Mouse (Mus musculus) splenic B cell, adult 2 months (primary cell): ENCODE results near the gene Rfpl4b.
"Not testable (repeated sequence)": the region's sequence is repeated elsewhere in the genome, so short reads cannot be mapped to it uniquely, and the experiment has no call there.

Source experiments
- DNase-seq: peaks from one replicate; pipeline ENCODE4 v3.0.0-alpha.2; 2011; ENCODE audit warnings: low read depth, low spot score
- H3K27me3 ChIP-seq: 2 replicates; pipeline ENCODE4 v1.6.1; 2012; ENCODE audit warnings: mild to moderate bottlenecking, low read length, moderate library complexity, mixed read lengths; ENCODE audit not compliant: control insufficient read depth, poor library complexity, insufficient read depth, severe bottlenecking
- H3K36me3 ChIP-seq: 2 replicates; pipeline ENCODE4 v1.6.1; 2012; ENCODE audit warnings: mild to moderate bottlenecking, low read length, moderate library complexity, mixed read lengths; ENCODE audit not compliant: control insufficient read depth, poor library complexity, insufficient read depth, severe bottlenecking

The Rfpl4b gene

DNA sequence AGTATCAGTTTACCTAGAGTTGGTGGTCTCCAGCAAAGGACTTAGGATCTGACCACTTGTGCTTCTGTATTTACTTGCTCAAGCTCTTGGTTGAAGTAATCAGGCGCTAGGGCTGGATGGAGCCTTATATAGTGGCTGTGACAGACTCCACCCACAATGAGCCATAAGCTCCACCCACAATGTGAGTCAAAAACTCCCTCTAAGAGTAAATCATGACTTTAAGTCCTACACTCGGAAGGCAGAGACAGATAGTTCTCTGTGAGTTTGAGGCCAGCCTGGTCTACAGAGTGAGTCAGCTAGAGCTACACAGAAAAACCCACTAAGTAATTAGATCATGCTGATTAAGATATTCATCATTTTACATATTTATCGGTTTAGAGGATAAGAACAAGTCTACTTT lies at the start of gene Rfpl4b:
Rfpl4b (minus strand) TSS at position 101 of the 400 bp plus-strand sequence.
- Histone ChIP-seq H3K36me3 (no peaks in the 10 kb centered on the region), H3K27me3 (no peaks in the 10 kb centered on the region)
- DNase-seq = no peak

DNA sequence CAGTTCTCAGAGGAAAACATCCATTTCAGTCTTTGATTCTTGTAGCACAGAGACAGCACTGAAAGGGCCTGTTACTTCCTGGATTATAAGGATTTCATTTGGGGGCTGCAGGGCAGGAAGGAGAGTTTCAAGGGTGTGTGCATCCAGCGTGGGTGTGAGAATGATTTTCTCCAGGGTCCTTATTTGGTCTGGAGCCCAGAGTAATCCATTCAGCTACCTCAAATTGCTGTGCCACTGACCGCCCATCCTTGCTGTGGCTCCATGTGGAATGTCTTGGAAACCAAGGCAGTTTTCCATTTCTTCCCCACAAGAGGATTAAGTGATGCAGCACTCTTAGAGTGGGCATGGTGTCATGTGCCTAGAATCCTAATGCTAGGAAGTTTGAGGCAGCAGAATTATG lies 33.6 kb upstream of the Rfpl4b start:
- Histone ChIP-seq H3K36me3 (no peaks in the 10 kb centered on the region), H3K27me3 (no peaks in the 10 kb centered on the region)
- no peak for DNase-seq

GRCm38 (mm10) chr10:38850006-38850405 lies 28.4 kb upstream of the Rfpl4b start:
- H3K27me3 ChIP-seq, H3K36me3 ChIP-seq, DNase-seq: not testable (repeated sequence)

GRCm38 (mm10) chr10:38848884-38849499 lies 27.4 kb upstream of the Rfpl4b start:
- no peaks in the 10 kb centered on the region for H3K36me3 ChIP-seq
- DNase-seq = peak; percentile 59
- no peaks in the 10 kb centered on the region for H3K27me3 ChIP-seq

GRCm38 (mm10) chr10:38848231-38848630 lies 26.7 kb upstream of the Rfpl4b start:
- H3K36me3 ChIP-seq = no peaks in the 10 kb centered on the region
- DNase-seq = no peak
- H3K27me3 ChIP-seq = no peaks in the 10 kb centered on the region

GRCm38 (mm10) chr10:38823741-38824140 lies 2.2 kb upstream of the Rfpl4b start:
- Histone ChIP-seq H3K36me3 (no peaks in the 10 kb centered on the region), H3K27me3 (no peaks in the 10 kb centered on the region)
- no peak for DNase-seq

GRCm38 (mm10) chr10:38806056-38806455 lies 15.5 kb downstream of the Rfpl4b start:
- no peak for DNase-seq
- Histone ChIP-seq H3K36me3 (no peaks in the 10 kb centered on the region), H3K27me3 (no peaks in the 10 kb centered on the region)

- no peak for DNase-seq
- no peaks in the 10 kb centered on the region for H3K36me3 ChIP-seq
- no peaks in the 10 kb centered on the region for H3K27me3 ChIP-seq
Observed at GRCm38 (mm10) chr10:38804047-38804446, 17.5 kb downstream of the Rfpl4b start.

GRCm38 (mm10) chr10:38803304-38803703 lies 18.3 kb downstream of the Rfpl4b start:
- no peak for DNase-seq
- no peaks in the 10 kb centered on the region for H3K27me3 ChIP-seq

DNA sequence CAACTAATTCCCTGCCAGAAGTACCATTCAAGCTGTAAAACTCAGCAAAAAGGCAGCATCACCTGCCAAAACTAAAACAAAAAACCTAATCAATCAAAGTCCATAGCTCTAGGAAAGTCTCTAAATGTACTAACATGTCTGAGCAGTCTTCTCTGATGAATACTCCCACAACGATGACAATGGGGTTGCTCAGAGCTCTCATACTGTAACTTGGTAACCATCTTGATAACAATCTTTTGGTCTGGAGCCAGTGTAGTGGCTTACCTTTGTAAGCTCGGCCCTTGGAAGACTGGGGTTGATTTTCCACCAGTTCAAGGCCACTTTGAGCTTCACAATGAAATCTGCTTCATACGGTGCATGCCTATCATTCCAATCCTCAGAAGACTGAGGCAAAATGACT lies 33.0 kb downstream of the Rfpl4b start:
- no peak for DNase-seq
- H3K36me3 ChIP-seq = no peaks in the 10 kb centered on the region

More at GRCm38 (mm10) chr10:38803304-38803703, 18.3 kb downstream of the Rfpl4b start:
- H3K36me3 ChIP-seq = no peaks in the 10 kb centered on the region

More for the DNA sequence above, 33.0 kb downstream of the Rfpl4b start:
- no peaks in the 10 kb centered on the region for H3K27me3 ChIP-seq
